Mouse (Mus musculus): Measurements from ENCODE around the gene Fkbp14. TPM values are rescaled to one million over a fixed set of nuclear protein-coding genes. Genes with fewer than 3 reads are reported as not detected.

The Fkbp14 gene
- total RNA-seq, 2 experiments from 2014 or later, result 8.1 to 10.7 TPM

GRCm38 (mm10) chr6:54554341-54555110, 42.6 kb downstream of the Fkbp14 start:
- intact Hi-C loops (cut with DNase I), result no loop called here
- DNase-seq (ENCODE audit: extremely low spot score in 1 of 2, low spot score in 2 of 2), result peak in 1 of 2 experiments; percentile 36

- no peak for DNase-seq (ENCODE audit: extremely low spot score in 1 of 2, low spot score in 2 of 2)
- intact Hi-C loops (cut with DNase I), result no loop called here
Measured at GRCm38 (mm10) chr6:54553632-54554031, 43.5 kb downstream of the Fkbp14 start.

DNA sequence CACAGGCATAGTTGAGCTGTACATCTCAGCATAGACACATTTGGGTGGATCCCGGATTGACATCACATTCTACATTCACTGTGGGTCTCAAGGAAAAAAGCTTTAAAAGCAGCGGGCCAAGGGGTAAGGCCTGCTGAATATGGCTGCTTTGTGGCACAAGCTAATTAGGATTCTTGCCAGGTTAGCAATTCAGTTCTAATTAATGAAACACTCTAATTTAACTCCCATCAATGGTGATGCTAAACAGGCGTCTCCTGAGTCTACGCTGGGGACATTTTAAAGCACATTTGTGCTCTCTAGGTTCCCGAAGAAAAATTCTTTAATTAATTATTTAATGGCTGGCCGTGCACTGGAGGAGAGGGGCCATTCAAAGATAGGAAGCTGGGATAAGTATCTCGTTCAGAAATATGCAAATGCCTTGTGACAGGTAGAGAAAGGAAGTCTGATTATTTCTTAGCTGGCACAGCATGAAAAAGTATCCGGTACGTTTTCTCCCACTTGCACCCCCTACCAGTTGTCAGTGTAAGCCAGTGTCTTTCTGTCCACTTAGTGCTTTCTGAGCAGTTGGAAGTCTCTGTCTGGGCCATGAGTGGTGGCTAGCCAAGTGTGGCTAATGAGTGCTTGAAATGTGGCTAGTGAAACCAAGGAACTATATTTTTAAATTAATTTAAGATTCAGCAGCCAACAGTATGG, 44.2 kb downstream of the Fkbp14 start:
- DNase-seq (ENCODE audit: extremely low spot score in 1 of 2, low spot score in 2 of 2), result no peak
- intact Hi-C loops (cut with DNase I), result no loop called here

DNA sequence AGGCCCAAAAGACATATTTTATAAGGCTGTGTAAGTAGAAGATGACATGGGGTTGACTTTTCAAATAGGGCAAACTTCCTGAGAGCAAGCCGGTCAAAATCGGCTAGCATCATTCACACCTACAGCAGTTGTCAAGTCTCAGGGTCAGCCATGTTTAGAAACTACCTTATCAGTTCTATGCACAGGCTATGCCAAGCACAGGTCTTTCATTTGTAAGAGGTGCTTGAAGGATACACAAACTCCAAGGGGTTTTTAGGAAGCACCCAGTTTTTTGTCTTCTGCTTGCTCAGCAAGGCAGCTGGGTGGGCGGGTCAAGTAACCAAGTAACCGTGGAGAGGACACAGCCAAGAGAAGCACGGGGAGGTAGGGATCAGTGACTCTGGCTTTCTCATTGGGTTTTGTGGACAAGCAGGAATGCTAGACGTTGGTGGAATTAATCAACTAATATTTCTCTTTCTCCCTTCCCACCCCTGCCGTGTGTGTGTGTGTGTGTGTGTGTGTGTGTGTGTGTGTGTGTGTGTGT, 46.2 kb downstream of the Fkbp14 start:
- intact Hi-C loops (cut with DNase I), result no loop called here
- no peak for DNase-seq (ENCODE audit: extremely low spot score in 1 of 2, low spot score in 2 of 2)

DNA sequence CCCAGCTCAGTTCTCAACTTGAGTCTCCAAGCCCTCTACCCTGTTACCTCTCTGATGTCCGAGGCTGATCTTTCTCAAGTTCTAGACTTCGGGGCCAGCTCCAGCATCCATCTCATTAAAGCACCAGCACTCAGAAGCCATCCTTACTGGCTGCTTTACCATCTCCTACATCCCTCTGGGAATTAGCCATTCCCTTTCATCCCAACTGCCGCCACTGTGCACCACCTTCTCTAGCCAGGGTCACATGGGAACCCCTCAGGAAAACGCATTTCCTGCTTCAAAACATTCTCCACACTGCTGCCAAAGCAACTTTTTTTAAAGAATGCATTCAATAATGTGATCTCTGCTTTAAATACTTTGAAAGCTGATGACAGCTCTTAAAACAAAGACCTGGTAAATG, 47.8 kb downstream of the Fkbp14 start:
- no peak for DNase-seq (ENCODE audit: extremely low spot score in 1 of 2, low spot score in 2 of 2)
- intact Hi-C loops (cut with DNase I), result no loop called here

DNA sequence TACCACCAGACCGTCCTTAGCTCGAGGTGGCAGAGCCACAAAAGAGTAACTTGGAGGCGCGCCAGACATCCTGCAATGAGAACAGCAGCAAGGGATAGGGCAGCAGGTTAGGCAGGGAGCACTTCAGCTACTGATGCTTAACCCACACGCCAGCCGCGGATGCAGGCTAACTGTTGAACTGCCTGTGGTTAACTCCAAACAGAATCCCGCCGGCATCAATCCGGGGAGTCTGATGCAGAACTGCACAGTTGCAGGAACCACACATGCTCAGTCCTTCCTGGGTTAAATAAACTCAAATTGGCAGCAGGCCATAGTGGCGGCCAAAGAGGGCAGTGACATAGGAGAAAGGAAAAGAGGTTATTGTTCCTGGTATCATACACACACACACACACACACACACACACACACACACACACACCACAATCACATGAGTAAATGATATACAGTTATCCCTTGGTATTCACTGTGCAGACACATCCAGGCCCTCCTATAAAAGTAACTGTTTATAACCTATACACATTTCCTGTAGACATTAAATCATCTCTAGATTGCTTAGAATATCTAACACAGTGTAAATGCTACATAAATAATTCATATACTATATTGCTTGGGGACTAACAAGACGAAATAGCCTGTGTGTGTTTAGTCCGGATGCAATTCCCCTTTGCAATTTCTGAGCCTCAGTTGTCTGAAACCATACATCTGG, 48.6 kb downstream of the Fkbp14 start:
- intact Hi-C loops (cut with DNase I), result no loop called here
- peak in 1 of 2 experiments; percentile 52 for DNase-seq (ENCODE audit: extremely low spot score in 1 of 2, low spot score in 2 of 2)

DNA sequence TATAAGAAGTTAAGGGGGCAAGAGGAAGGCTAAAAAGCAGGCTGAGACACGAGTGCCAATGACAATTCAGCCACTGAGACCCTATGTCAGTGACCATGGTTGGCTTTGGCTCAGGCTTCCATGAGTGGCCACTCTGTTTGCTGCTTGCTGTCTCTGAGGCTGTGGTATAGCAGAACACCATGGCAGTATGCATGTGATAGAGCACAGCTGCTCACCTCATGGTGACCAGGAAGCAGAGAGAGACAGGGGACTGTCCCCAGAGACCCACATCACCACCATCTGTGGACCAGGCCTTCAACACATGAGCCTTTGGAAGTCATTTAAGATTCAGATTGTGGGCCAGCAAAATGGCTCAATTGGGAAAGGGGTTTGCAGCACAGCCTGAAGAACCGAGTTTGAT, 53.5 kb downstream of the Fkbp14 start:
- intact Hi-C loops (cut with DNase I), result no loop called here
- no peak for DNase-seq (ENCODE audit: extremely low spot score in 1 of 2, low spot score in 2 of 2)

GRCm38 (mm10) chr6:54542836-54543235, 54.3 kb downstream of the Fkbp14 start:
- no peak for DNase-seq (ENCODE audit: extremely low spot score in 1 of 2, low spot score in 2 of 2)
- intact Hi-C loops (cut with DNase I), result no loop called here

- intact Hi-C loops (cut with DNase I), result no loop called here
- no peak for DNase-seq (ENCODE audit: extremely low spot score in 1 of 2, low spot score in 2 of 2)
Measured at GRCm38 (mm10) chr6:54540252-54540887, 56.7 kb downstream of the Fkbp14 start.

- DNase-seq (ENCODE audit: extremely low spot score in 1 of 2, low spot score in 2 of 2), result no peak
- intact Hi-C loops (cut with DNase I), result no loop called here
Measured at GRCm38 (mm10) chr6:54539396-54539795, 57.7 kb downstream of the Fkbp14 start.

DNA sequence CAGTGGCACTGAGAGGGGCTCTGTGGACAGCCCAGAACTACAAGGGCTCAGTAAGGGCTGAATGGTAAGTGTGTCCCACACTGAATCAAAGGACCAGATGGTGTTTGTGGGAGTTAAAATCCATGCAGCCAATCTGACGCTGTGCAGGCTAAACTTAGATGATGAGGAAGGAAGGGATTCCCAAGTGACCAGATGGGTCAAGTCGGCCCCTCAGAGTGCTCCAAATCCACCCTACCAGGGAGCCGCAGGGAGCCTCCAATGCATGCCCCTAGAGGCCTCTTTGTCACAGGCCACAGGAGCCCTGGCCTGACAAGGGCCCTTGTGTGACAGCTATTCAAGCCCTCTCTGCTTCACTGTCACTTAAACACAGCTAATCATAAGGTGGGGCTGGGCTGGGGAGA, 58.3 kb downstream of the Fkbp14 start:
- peak in 1 of 2 experiments; percentile 33 for DNase-seq (ENCODE audit: extremely low spot score in 1 of 2, low spot score in 2 of 2)
- intact Hi-C loops (cut with DNase I), result no loop called here

DNA sequence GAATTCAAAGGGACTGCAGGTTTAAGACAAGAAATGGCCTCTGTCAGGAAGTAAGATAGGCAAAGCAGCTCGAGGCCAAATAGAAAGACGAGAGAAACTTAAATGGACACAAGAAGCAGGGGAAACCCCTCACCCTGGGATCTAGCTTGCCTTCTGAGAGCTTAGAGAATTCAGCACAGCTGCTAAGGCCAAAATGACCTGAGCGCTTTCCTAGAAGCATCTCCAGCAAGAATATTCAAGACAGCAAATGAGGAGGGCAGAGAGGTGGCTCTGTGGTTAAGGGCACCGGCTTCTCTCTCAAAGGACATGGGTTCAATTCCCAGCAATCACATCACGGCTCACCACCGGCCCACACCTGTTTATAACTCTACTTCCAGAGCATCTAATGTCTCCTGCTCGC, 60.1 kb downstream of the Fkbp14 start:
- no peak for DNase-seq (ENCODE audit: extremely low spot score in 1 of 2, low spot score in 2 of 2)
- intact Hi-C loops (cut with DNase I), result no loop called here

GRCm38 (mm10) chr6:54535485-54535884, 61.6 kb downstream of the Fkbp14 start:
- DNase-seq (ENCODE audit: extremely low spot score in 1 of 2, low spot score in 2 of 2), result no peak
- intact Hi-C loops (cut with DNase I), result no loop called here

GRCm38 (mm10) chr6:54531048-54531481, 66.0 kb downstream of the Fkbp14 start:
- peak; percentile 52 to 63 for DNase-seq (ENCODE audit: extremely low spot score in 1 of 2, low spot score in 2 of 2)
- intact Hi-C loops (cut with DNase I), result no loop called here

GRCm38 (mm10) chr6:54530182-54530581, 66.9 kb downstream of the Fkbp14 start:
- no peak for DNase-seq (ENCODE audit: extremely low spot score in 1 of 2, low spot score in 2 of 2)
- intact Hi-C loops (cut with DNase I), result no loop called here

DNA sequence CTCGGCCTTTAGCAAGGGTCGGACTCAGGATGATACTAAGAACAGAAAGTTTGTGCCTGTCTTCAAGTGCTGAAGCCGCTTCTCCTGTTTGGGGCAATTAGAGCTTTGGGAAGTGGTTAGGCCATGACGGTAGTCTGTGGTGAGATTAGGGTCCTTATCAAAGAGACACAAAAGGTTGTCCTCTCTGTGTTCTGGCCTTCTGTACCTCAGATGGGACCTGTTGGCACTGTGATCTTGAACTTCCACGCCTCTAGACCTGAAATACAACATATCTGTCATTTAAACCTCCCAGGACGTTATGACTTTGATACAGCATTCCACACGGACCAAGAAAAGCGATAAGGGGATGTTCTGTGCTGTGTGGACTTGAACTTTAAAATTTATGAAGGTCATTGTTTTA, 68.4 kb downstream of the Fkbp14 start:
- DNase-seq (ENCODE audit: extremely low spot score in 1 of 2, low spot score in 2 of 2), result no peak
- intact Hi-C loops (cut with DNase I), result no loop called here
